Mouse (Mus musculus): ENCODE data around the gene Med29. TPM values are rescaled to one million over a fixed set of nuclear protein-coding genes. Genes with fewer than 3 reads are reported as not detected.

Gene Med29
- polyA plus RNA-seq, 1 experiment: 55.6 TPM

DNA sequence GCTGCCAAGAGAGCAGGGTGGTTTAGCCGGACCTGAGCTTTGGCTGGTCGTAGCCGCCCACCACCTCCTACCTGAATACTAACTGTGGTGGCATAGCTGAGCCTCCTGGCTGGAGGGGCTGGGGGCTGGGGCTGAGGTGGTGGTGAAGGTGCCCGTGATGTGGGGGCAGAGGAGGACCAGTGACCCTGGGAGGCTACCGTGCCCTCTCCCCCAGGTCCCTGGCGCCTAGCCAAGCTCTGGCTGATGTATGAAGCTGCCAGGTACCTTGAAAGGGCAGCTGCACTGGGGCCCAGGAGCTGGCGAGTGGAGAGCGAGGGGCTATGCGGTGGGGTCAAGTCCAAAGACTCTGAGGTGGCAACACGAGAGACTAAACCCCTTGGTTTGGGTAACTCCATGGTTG is 32.7 kb downstream of the Med29 start:
- H3ac ChIP-seq (ENCODE audit: control insufficient read depth, insufficient read length, low read depth): no peak overlapping the region
- no peaks in the 10 kb centered on the region for H3K27me3 ChIP-seq (ENCODE audit: control insufficient read depth, insufficient read depth, insufficient read length)
- H3K36me3 ChIP-seq (ENCODE audit: control insufficient read depth, insufficient read depth): peaks cover 23% of the 10 kb centered on the region
- no peaks in the 10 kb centered on the region for H3K79me2 ChIP-seq (ENCODE audit: control insufficient read depth, insufficient read depth)
- H3K79me3 ChIP-seq (ENCODE audit: low read depth): no peaks in the 10 kb centered on the region
- no peak overlapping the region for H3K4me3 ChIP-seq (ENCODE audit: insufficient read depth, poor library complexity, severe bottlenecking)
- TF ChIP-seq CTCF (IDR thresholded peaks at IDR 0.05; ENCODE audit: control insufficient read depth, insufficient read depth, insufficient read length) (no peak), FOSL1 (IDR thresholded peaks at IDR 0.05; ENCODE audit: insufficient read depth, low read length, poor library complexity, severe bottlenecking) (no peak), CEBPB (IDR thresholded peaks at IDR 0.05; ENCODE audit: low read depth) (no peak), MAX (IDR thresholded peaks at IDR 0.05) (no peak), USF1 (IDR thresholded peaks at IDR 0.05; ENCODE audit: low read depth) (no peak), MYOD1 (IDR thresholded peaks at IDR 0.05; ENCODE audit: control insufficient read depth, insufficient read length, low read depth) (no peak), MYOG (IDR thresholded peaks at IDR 0.05; ENCODE audit: control insufficient read depth, extremely low read depth, insufficient read length) (no peak)

DNA sequence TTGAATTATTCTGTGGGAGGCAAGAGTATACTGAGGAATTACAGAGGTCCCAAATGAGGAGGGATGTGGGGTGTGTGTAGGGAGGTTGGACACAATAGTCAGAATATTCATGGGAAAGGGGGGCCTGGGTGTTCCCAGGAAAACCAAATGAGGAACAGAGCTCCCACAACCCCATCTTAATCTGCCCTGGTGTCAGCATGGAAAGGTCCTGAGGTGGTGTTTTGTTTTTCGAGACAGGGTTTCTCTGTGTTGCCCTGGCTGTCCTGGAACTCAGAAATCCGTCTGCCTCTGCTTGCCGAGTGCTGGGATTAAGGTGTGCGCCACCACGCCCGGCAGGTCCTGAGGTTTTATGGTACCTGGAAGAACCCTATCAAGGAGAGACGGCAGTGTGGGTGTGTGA is 34.1 kb downstream of the Med29 start:
- no peaks in the 10 kb centered on the region for H3K27me3 ChIP-seq (ENCODE audit: control insufficient read depth, insufficient read depth, insufficient read length)
- TF ChIP-seq USF1 (IDR thresholded peaks at IDR 0.05; ENCODE audit: low read depth): no peak
- TF ChIP-seq CEBPB (IDR thresholded peaks at IDR 0.05; ENCODE audit: low read depth): no peak
- no peak for TF ChIP-seq MYOD1 (IDR thresholded peaks at IDR 0.05; ENCODE audit: control insufficient read depth, insufficient read length, low read depth)
- no peak for TF ChIP-seq FOSL1 (IDR thresholded peaks at IDR 0.05; ENCODE audit: insufficient read depth, low read length, poor library complexity, severe bottlenecking)
- no peak overlapping the region for H3K4me3 ChIP-seq (ENCODE audit: insufficient read depth, poor library complexity, severe bottlenecking)
- no peak overlapping the region for H3ac ChIP-seq (ENCODE audit: control insufficient read depth, insufficient read length, low read depth)
- peaks cover 4% of the 10 kb centered on the region for H3K79me2 ChIP-seq (ENCODE audit: control insufficient read depth, insufficient read depth)
- no peaks in the 10 kb centered on the region for H3K79me3 ChIP-seq (ENCODE audit: low read depth)
- peaks cover 30% of the 10 kb centered on the region for H3K36me3 ChIP-seq (ENCODE audit: control insufficient read depth, insufficient read depth)

GRCm38 (mm10) chr7:28357984-28358383 is 34.5 kb downstream of the Med29 start:
- H3K36me3 ChIP-seq (ENCODE audit: control insufficient read depth, insufficient read depth): peaks cover 35% of the 10 kb centered on the region
- H3K27me3 ChIP-seq (ENCODE audit: control insufficient read depth, insufficient read depth, insufficient read length): no peaks in the 10 kb centered on the region
- no peak overlapping the region for H3ac ChIP-seq (ENCODE audit: control insufficient read depth, insufficient read length, low read depth)
- peaks cover 9% of the 10 kb centered on the region for H3K79me2 ChIP-seq (ENCODE audit: control insufficient read depth, insufficient read depth)
- peaks cover 2% of the 10 kb centered on the region for H3K79me3 ChIP-seq (ENCODE audit: low read depth)
- no peak overlapping the region for H3K4me3 ChIP-seq (ENCODE audit: insufficient read depth, poor library complexity, severe bottlenecking)
- TF ChIP-seq CEBPB (IDR thresholded peaks at IDR 0.05; ENCODE audit: low read depth) (no peak), USF1 (IDR thresholded peaks at IDR 0.05; ENCODE audit: low read depth) (no peak), MYOG (IDR thresholded peaks at IDR 0.05; ENCODE audit: control insufficient read depth, extremely low read depth, insufficient read length) (no peak), FOSL1 (IDR thresholded peaks at IDR 0.05; ENCODE audit: insufficient read depth, low read length, poor library complexity, severe bottlenecking) (no peak), MAX (IDR thresholded peaks at IDR 0.05) (no peak)

- Histone ChIP-seq H3K79me3 (ENCODE audit: low read depth) (peaks cover 8% of the 10 kb centered on the region), H3ac (ENCODE audit: control insufficient read depth, insufficient read length, low read depth) (no peak overlapping the region), H3K79me2 (ENCODE audit: control insufficient read depth, insufficient read depth) (peaks cover 17% of the 10 kb centered on the region), H3K4me3 (ENCODE audit: insufficient read depth, poor library complexity, severe bottlenecking) (no peak overlapping the region), H3K27me3 (ENCODE audit: control insufficient read depth, insufficient read depth, insufficient read length) (no peaks in the 10 kb centered on the region), H3K36me3 (ENCODE audit: control insufficient read depth, insufficient read depth) (peaks cover 41% of the 10 kb centered on the region)
- TF ChIP-seq CEBPB (IDR thresholded peaks at IDR 0.05; ENCODE audit: low read depth) (no peak), CTCF (IDR thresholded peaks at IDR 0.05; ENCODE audit: control insufficient read depth, insufficient read depth, insufficient read length) (no peak), USF1 (IDR thresholded peaks at IDR 0.05; ENCODE audit: low read depth) (no peak), MYOD1 (IDR thresholded peaks at IDR 0.05; ENCODE audit: control insufficient read depth, insufficient read length, low read depth) (no peak), FOSL1 (IDR thresholded peaks at IDR 0.05; ENCODE audit: insufficient read depth, low read length, poor library complexity, severe bottlenecking) (no peak), MYOG (IDR thresholded peaks at IDR 0.05; ENCODE audit: control insufficient read depth, extremely low read depth, insufficient read length) (no peak), MAX (IDR thresholded peaks at IDR 0.05) (no peak)
Measured at GRCm38 (mm10) chr7:28356981-28357380, 35.5 kb downstream of the Med29 start.

DNA sequence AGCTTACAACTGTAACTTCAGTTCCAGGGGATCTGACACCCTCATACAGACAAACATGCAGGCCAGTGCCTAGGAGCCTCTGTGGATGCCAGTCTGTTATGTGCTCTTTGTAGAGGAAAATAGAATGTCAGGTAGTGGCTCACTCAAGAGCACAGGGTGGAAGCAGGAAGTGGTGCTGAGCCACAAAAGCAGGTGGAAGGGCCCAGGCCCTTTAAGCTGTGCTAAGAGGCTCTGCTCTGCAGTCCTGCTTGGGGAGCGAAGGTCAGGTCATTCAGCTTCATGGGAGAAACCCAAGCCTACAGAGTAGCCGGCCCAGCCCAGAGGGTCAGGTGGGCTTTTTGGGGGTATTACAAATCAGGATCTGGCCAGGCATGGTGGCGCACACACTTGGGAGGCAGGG is 37.3 kb downstream of the Med29 start:
- Histone ChIP-seq H3K27me3 (ENCODE audit: control insufficient read depth, insufficient read depth, insufficient read length) (no peaks in the 10 kb centered on the region), H3K4me3 (ENCODE audit: insufficient read depth, poor library complexity, severe bottlenecking) (no peak overlapping the region), H3ac (ENCODE audit: control insufficient read depth, insufficient read length, low read depth) (no peak overlapping the region), H3K79me2 (ENCODE audit: control insufficient read depth, insufficient read depth) (peaks cover 33% of the 10 kb centered on the region), H3K79me3 (ENCODE audit: low read depth) (peaks cover 22% of the 10 kb centered on the region), H3K36me3 (ENCODE audit: control insufficient read depth, insufficient read depth) (peaks cover 41% of the 10 kb centered on the region)
- TF ChIP-seq USF1 (IDR thresholded peaks at IDR 0.05; ENCODE audit: low read depth) (no peak), MYOD1 (IDR thresholded peaks at IDR 0.05; ENCODE audit: control insufficient read depth, insufficient read length, low read depth) (no peak), MYOG (IDR thresholded peaks at IDR 0.05; ENCODE audit: control insufficient read depth, extremely low read depth, insufficient read length) (no peak), FOSL1 (IDR thresholded peaks at IDR 0.05; ENCODE audit: insufficient read depth, low read length, poor library complexity, severe bottlenecking) (no peak)

GRCm38 (mm10) chr7:28354596-28354995 is 37.9 kb downstream of the Med29 start:
- no peak overlapping the region for H3ac ChIP-seq (ENCODE audit: control insufficient read depth, insufficient read length, low read depth)
- H3K79me3 ChIP-seq (ENCODE audit: low read depth): peaks cover 22% of the 10 kb centered on the region
- peaks cover 33% of the 10 kb centered on the region for H3K79me2 ChIP-seq (ENCODE audit: control insufficient read depth, insufficient read depth)
- no peak for TF ChIP-seq MYOG (IDR thresholded peaks at IDR 0.05; ENCODE audit: control insufficient read depth, extremely low read depth, insufficient read length)
- no peak for TF ChIP-seq CTCF (IDR thresholded peaks at IDR 0.05; ENCODE audit: control insufficient read depth, insufficient read depth, insufficient read length)
- TF ChIP-seq USF1 (IDR thresholded peaks at IDR 0.05; ENCODE audit: low read depth): no peak
- no peak for TF ChIP-seq MYOD1 (IDR thresholded peaks at IDR 0.05; ENCODE audit: control insufficient read depth, insufficient read length, low read depth)
- no peak for TF ChIP-seq MAX (IDR thresholded peaks at IDR 0.05)
- TF ChIP-seq FOSL1 (IDR thresholded peaks at IDR 0.05; ENCODE audit: insufficient read depth, low read length, poor library complexity, severe bottlenecking): no peak
- no peak for TF ChIP-seq CEBPB (IDR thresholded peaks at IDR 0.05; ENCODE audit: low read depth)
- H3K4me3 ChIP-seq (ENCODE audit: insufficient read depth, poor library complexity, severe bottlenecking): no peak overlapping the region
- no peaks in the 10 kb centered on the region for H3K27me3 ChIP-seq (ENCODE audit: control insufficient read depth, insufficient read depth, insufficient read length)
- peaks cover 38% of the 10 kb centered on the region for H3K36me3 ChIP-seq (ENCODE audit: control insufficient read depth, insufficient read depth)

All from C2C12 (cell line).